Mouse (Mus musculus) left cerebral cortex, postnatal 14 days (tissue): ENCODE measurements around the gene Atad1. TPM values are rescaled to one million over a fixed set of nuclear protein-coding genes. Genes with fewer than 3 reads are reported as not detected.
"Not testable (repeated sequence)": the region's sequence is repeated elsewhere in the genome, so short reads cannot be mapped to it uniquely, and the experiment has no call there.

Experiments
- DNase-seq, 2 experiments: peaks; one replicate each; pipeline ENCODE4 v3.0.0; 2021 to 2022; ENCODE audit warnings: low spot score in 2 of 2, mixed read lengths in 1 of 2
- intact Hi-C: fragments of 180-260 bp; cut with DNase I; formaldehyde crosslinking; loops from one replicate; pipeline ENCODE4 v1.15.1; 2025
- total RNA-seq, 2 experiments: library from RNA; stranded (reverse); gene quantifications; 2 replicates each; pipeline ENCODE4 v1.2.3; 2021

Atad1 gene
- total RNA-seq, 2 experiments from 2014 or later: 121 to 122 TPM

DNA sequence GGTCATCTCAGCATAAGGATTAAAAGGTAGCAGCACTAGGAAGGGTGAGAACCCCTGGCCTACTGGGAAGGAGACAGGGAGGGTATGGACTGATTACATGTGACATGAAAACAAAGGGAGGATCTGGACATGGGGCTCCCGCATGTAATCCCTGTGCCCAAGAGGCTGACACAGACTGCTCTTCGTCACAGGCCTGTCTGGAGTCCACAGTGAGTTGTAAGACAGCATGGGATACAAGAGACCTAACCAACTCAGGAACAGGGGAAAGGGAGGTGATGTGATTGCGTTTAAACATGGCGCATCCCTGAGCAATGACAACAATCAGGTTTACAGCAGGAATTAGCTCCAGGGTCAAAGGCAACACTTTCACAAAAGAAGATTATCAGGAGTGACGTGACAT, 30.6 kb downstream of the Atad1 start:
- no peak for DNase-seq
- intact Hi-C loops: no loop called here

DNA sequence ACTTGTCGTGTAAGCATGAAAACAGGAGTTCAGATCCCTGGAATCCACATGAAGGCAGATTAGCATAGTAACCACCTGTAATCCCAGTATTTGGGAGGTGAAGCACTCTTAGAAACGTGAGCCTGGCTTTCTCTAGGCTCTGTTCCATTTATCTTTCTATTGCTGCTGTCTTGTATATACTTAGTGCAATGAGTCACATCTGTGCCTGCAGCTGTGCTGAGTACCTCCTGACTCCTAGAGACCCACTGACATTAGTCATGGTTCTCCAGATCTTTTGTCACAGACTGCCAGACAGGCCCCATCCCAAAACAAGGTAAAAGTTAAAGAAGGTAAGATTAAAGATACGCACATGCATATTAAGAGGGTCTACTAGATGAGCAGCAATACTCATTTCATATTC, 37.4 kb downstream of the Atad1 start:
- DNase-seq: no peak

DNA sequence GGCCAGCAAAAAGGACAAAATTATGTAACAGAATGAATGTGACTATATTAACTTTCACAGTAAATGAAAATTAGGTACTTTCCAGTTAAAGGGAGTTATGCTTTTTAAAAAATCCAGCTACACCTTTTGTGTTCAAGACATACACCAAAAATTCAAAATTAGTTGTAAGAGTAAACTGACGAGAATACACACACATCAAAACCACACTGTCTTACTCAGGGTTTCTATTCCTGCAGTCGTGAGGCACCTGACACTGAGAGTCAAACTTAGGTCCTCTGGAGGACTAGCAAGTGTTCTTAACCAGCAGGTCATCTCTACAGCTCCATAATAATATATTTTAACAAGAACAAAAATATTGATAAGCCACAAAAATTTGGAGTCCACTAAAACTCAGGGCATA, 42.9 kb downstream of the Atad1 start:
- DNase-seq: no peak
- intact Hi-C loops: no loop called here

More for the DNA sequence above, 37.4 kb downstream of the Atad1 start:
- intact Hi-C loops: no loop called here

DNA sequence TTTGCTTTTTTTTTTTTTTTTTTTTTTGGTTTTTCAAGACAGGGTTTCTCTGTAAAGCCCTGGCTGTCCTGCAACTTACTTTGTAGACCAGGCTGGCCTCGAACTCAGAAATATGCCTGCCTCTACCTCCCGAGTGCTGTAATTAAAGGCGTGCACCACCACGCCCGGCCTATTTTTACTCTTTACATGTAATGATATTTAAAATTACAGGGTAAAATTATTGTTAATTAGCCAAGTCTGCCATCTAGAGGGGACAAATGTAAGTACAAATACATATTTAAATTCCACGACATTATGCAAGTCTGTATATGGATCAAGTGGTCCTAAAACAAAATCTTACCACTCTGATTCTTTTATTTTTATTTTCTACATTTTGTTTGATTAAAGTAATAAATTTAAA, 49.9 kb downstream of the Atad1 start:
- intact Hi-C loops: loop anchor here (5.0 kb wide), 1 partner anchor 717 kb away; no protein-coding TSS in a partner anchor
- peak; percentile 15 to 32 for DNase-seq

DNA sequence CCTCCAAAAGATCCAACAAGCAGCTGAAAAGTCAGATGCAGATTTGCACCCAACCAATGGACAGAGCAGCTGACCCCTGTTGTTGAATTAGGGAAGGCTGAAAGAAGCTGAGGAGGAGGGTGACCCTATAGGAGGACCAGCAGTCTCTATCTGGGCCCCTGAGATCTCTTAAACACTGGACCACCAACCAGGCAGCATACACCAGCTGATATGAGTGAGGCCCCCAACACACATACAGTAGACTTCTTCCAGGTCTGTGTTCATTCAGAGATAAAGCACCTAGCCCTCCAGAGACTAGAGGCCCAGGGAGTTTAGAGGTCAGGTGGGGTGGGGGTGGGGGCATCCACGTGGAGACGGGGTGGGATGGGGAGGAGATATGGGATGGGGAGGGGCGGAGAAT, 51.4 kb downstream of the Atad1 start:
- intact Hi-C loops, DNase-seq: not testable (repeated sequence)

DNA sequence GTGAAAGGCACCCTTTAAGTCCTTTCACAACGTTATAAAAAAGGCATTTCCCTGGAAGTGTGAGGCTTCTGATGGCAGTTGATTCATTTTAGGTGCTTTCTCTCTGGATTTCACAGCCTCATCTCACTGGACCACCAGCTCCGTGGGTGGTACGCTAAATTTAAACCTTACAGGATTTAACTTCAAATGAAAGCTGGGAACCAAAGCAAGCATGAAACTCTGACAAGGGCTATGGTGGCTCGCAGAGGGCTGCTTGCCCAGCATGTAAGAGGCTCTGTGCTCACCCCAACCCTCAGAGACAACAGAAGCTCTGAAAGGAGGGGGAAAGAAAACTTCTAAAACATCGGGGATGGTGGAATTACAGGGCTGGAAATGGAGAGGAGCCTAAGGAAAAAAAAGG, 51.9 kb downstream of the Atad1 start:
- peak; percentile 36 to 37 for DNase-seq
- intact Hi-C loops: no loop called here

DNA sequence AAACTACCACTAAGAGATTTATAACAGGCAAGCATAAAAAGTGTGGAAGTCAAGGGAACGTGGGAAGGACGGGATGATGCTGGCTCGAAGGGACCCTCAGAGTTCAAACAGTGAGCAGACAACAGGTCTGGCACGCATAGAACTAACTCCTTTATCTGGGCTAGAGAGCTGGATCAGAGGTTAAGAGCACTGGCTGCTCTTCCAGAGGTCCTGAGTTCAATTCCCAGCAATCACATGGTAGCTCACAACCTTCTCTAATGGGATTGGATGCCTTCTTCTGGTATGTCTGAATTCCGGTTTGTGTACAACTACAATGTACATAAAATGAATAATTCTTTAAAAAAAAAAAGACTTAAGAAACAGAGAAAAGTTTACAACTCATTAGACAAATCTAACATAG, 56.5 kb downstream of the Atad1 start:
- intact Hi-C loops: loop anchor here (5.0 kb wide), 1 partner anchor 176 kb away; no protein-coding TSS in a partner anchor
- DNase-seq: no peak

DNA sequence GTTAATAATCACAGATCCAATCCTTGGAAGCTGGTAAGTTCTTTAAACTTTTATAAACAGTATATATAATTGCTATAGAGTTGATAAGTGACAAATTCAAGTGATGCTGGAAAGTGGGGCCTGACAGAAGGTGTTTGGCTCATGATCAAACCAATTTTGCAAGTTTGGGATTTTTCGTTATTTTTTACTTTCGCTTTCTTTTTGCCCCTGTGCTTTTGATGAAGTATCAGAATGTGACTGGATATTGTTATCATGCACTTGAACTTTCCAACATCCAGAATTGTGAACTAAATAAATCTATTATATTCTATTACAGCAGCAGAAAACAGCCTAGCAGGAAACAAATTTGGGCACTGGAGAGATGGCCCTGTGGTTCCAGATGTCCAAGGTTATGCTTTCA, 58.7 kb downstream of the Atad1 start:
- intact Hi-C loops: loop anchor here (5.0 kb wide), 1 partner anchor 174 kb away; no protein-coding TSS in a partner anchor
- no peak for DNase-seq

DNA sequence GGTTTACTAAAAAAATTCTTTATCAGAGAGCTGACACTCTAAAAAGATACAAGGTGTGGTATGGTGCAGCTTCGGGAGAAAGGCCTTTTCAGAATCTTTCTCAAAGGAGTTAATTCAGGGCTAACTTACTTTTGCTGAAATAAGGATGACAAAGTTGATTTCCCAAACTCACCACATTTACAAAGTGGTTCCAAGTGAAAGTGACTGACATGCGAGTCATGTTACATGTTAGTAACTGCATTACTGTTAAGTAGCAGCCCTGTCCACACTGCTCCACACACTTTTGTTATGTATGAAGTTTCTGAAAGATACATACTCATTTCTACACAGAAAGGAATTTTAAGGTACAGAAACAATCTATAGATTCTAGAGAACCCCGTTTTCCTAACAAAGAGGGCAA, 63.8 kb downstream of the Atad1 start:
- DNase-seq: no peak
- intact Hi-C loops: no loop called here

DNA sequence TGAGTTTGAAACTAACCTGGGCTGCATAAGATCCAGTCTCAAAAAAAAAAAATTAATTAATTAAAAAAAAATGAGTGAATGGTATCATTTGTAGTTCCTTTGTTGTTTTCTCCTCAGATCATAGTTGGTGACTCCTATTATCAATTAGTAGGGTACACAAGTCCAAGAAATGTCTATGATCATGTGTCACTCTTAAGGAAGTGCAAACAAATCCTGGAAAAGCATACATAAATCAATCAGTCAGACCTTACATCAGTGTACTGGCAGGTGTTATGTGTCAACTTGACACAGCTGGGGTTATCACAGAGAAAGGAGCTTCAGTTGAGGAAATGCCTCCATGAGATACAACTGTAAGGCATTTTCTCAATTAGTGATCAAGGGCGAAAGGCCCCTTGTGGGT, 71.8 kb downstream of the Atad1 start:
- DNase-seq, intact Hi-C loops: not testable (repeated sequence)

DNA sequence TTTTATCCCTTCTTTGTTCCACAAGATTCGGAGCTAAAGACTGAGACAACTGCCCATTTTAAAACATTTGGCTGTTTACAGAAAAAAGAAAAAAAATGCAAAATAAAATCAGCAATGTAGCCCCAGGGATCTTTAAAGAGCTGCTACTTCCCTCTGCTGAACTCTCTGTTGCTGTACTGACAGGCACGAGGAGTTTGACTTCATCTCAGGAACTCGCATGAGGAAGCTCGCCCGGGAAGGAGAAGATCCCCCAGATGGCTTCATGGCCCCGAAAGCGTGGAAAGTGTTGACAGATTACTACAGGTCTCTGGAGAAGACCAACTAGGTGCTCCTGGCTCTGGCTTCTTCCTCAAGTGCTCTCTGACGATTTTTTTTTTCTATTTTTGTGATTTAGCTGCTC, 74.3 kb downstream of the Atad1 start:
- intact Hi-C loops: no loop called here
- no peak for DNase-seq

DNA sequence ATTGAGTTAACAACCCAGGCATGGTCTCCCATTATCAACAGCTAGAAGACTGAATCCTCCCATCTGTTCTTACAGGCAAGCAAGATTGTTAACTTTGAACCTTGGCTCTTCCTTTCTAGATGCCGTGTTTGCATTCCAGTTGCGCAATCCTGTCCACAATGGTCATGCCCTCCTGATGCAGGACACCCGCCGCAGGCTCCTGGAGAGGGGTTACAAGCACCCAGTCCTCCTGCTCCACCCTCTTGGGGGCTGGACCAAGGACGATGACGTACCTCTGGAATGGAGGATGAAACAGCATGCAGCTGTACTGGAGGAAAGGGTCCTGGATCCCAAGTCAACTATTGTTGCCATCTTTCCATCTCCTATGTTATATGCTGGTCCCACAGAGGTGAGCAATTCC, 76.7 kb downstream of the Atad1 start:
- DNase-seq: no peak
- intact Hi-C loops: no loop called here

DNA sequence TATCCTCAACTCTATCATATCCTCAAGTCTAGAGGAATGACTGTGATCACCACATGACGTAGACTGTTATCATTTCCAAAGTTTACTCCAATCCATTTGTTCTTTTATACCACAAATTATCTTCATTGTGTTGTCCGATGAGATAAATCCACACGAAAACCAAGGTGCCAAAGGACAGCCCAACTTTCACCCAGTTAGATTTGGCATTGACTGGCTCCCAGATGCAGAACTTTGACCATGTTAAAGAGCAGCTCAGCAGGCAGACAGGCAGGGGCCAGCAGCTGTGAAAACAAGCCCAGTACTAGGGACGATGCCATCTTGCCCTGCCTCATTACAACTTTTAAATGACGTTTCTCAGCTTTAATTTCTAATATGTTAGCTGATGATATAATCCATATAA, 80.2 kb downstream of the Atad1 start:
- DNase-seq: no peak
- intact Hi-C loops: no loop called here

DNA sequence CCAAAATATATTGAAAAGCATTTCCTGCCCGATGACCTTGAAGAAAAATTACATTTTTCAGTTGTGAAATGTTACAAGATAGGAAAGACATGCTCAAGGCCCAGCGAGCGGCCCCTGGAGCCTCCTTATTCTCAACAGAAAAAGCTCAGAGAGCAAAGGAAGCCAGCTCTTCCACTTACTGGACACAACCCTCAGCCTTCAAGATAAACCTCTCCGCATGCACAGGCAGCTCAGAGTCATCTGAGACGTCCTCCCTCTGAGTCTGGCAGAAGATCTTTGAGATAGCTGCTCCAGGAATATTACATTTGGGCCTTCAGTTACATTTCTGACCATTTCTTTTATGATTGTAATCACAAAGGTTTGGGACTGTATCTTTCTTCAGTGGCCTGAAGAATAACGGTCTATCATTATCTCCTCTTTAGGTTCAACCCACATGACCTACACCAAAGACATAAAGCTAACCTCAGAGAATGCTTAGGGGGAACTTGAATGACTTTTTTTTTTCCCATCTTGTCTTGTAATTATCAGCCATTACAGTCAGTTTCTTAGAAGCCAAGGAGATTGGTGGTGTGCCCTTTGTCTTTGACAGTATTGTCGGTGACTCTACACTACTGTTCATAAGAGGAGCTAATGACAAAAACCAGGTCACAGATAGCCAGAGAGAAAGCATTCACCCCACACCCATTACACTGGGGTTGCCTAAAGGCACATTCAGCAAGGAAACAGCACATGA, 85.8 kb downstream of the Atad1 start:
- intact Hi-C loops: no loop called here
- DNase-seq: no peak

DNA sequence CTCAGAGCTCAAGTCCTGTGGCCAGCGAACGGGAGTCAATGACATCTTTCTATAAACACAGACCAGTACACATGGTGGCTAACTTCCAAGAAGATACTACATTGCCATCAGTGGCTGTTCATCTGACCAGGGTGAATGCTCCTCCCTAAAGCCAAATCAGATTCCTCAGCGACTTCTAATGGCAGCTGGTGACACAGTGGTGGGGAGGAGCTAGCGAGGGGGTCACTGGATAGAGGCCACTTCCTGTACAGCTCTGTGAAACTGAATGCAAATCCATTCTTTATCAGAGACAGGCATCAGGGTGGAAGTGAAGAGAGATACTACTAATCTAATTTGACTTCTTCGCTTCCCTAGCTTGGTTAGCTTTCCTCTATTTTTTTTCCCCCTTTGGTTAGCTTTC, 86.5 kb downstream of the Atad1 start:
- intact Hi-C loops: no loop called here
- DNase-seq: no peak

DNA sequence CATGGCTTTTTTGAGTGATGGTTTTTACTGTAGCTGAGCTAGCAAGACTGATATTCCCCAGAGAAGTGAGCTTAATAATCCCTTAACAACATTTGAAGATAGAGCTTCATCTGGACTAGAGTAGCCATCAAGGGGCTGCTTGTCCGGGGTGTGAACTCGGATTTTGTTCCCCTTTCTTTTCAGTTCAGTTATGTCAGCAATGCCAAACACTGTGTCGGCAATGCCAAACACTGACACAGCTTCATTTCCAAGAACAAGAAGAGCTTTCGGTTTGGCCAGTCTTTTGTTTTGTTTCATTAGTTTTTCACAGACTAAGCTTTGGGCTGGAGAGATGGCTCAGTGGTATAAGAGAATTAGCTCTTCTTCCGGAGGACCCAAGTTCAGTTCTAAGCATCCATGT, 88.5 kb downstream of the Atad1 start:
- intact Hi-C loops: no loop called here
- DNase-seq: no peak

DNA sequence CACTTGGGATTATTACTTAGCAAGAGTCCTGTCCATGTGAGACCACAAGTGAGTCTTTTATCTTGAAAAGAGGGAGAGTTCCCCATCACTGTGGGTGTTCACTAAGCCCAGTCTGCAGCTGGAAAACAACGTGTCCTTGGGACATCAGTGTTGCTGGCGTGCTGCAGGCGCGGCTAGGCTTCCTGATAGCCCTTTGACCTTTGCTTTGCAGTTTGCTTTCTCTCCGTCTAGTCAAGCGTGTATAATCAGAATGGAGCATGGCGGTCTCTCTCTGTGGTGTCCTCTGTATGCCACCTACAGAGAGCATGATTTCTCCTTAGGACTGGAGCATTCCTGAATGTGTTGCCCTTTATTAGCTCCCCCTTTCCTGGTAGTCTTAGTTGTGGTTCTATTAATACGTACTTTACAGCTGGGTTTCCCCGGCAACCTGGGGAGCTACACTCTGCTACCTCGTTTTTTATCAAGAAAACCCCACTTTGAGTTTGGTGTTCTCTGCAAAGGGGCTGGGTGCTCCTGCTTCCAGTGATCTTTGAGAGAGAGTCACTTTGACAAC, 91.5 kb downstream of the Atad1 start:
- peak in 1 of 2 experiments; percentile 16 for DNase-seq
- intact Hi-C loops: no loop called here

DNA sequence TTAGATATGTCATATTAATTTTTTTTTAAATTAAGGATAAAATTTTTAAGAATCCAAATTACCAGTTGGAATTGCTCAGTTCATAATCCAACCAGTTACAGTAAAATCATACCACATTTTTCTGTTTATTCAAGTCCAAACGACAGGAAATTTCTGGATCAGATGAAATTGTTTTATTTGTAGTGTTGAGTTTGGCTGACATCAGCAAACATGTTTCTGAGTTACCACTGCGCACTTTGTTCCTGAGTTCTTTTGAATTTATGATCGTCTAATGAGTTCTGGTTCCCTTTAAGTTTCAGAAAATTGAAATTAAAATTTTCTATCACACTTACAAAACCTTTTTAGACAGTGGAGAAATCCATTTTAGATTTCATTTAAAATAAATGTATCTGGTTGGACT, 93.2 kb downstream of the Atad1 start:
- no peak for DNase-seq

DNA sequence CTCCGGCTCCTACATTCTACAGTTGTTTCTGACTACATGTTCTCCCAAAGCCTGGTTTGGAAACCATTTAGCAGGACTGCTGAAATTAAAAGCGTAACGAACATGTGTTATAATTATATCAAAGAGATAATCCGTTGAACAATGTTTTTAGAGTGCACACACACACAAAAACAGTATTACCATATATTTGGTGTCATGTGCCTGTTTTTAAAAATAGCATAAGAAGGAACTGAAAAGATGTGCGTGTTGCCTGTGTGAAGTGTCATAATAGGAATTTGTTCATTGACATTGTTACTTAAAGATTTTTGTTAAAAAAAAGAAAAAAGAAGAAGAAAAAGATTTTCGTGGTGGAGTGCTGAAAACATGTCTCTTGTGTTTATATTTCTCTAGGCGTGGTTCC, 93.6 kb downstream of the Atad1 start:
- no peak for DNase-seq
- intact Hi-C loops: no loop called here

More for the DNA sequence above, 93.2 kb downstream of the Atad1 start:
- intact Hi-C loops: no loop called here

DNA sequence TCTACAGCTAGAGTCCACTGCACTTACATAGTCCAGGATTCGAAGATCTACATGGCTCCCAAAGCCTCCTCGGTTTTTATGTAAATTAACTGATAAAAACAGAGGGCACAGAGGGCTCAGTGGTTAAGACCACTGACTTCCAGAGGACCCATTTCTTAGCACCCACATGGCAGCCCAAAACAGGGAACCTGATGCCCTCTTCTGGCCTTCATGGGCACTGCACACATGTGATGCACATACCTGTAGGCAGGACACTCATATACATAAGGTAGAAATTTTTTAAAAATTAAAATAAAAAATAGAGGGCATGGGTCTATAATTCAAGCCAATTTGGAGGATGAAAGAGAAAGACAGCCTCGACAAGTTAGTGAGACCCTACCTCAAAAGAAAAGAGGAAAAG, 95.9 kb downstream of the Atad1 start:
- DNase-seq: no peak
- intact Hi-C loops: no loop called here

DNA sequence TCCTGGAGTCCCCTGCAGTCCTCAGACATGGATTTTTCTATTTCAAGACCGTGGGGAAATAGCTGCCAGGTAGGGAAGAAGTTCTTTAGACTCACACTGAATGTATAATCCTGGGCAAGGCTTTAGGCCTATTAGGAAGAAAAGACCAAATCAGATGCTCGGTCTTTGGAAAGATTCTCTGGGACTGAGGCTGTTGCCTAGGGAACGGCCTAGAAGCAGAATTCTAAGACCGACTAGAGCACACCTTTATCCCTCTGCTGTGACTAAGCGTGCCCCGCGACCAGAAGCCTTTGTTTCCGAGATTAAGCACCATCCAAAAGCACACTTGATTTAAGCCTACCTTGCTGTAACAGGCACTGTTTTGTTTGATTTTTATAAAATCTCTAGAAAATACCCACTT, 97.6 kb downstream of the Atad1 start:
- DNase-seq: no peak
- intact Hi-C loops: no loop called here
